In genomic region chr6:24528064-24528243, GRCm38 (mm10) we compare ENCODE assay signal across 8 mouse cellular contexts. TPM values are rescaled to one million over a fixed set of nuclear protein-coding genes. Genes with fewer than 3 reads are reported as not detected.
DNase-seq lines count a peak whose midpoint lies in the region; ATAC-seq and TF ChIP-seq lines count a peak whose summit lies in the region.

Asb15 (plus strand) TSS chr6:24528144.

- 0 out of 2 replicates have a peak, but pooled peaks cover 2% of the 10 kb centered on the region for H3K36me3 ChIP-seq in kidney, postnatal 0 days (ENCODE audit: insufficient read depth, low read length)
- H3K36me3 ChIP-seq in embryonic facial prominence, embryonic 14.5 days (ENCODE audit: control insufficient read depth, insufficient read depth, low read length), result peaks cover 4% of the 10 kb centered on the region; the same call in 1 of the 2 replicates
- H3K36me3 ChIP-seq in hindbrain, embryonic 14.5 days (replicated peaks; ENCODE audit: control insufficient read depth, insufficient read depth), result peaks cover 5% of the 10 kb centered on the region; the same call in 1 of the 2 replicates
- 0 out of 2 replicates have a peak, but pooled peaks cover 4% of the 10 kb centered on the region for H3K36me3 ChIP-seq in midbrain, embryonic 16.5 days (ENCODE audit: control insufficient read depth, insufficient read depth, low read length)

- 52% methylated on average over 2 of the region's 2 CpGs for WGBS in kidney, postnatal 0 days
- 47% methylated on average over 2 of the region's 2 CpGs for WGBS in embryonic facial prominence, embryonic 14.5 days
- WGBS in hindbrain, embryonic 14.5 days, result 59% methylated on average over 2 of the region's 2 CpGs
- 55% methylated on average over 2 of the region's 2 CpGs for WGBS in midbrain, embryonic 16.5 days

- no peaks in the 10 kb centered on the region for H3K27me3 ChIP-seq in kidney, postnatal 0 days (ENCODE audit: insufficient read depth, low read length)
- no peaks in the 10 kb centered on the region for H3K27me3 ChIP-seq in embryonic facial prominence, embryonic 14.5 days (replicated peaks; ENCODE audit: control insufficient read depth, insufficient read depth, low read length)
- no peaks in the 10 kb centered on the region for H3K27me3 ChIP-seq in hindbrain, embryonic 14.5 days (ENCODE audit: control insufficient read depth, insufficient read depth, low read length)
- no peaks in the 10 kb centered on the region for H3K27me3 ChIP-seq in midbrain, embryonic 16.5 days (ENCODE audit: control insufficient read depth, insufficient read depth, low read depth, low read length)

- peak within 1 kb of the TSS; percentile 67; the same call in 1 of the 2 replicates for H3K27ac ChIP-seq in kidney, postnatal 0 days
- H3K27ac ChIP-seq in embryonic facial prominence, embryonic 14.5 days (replicated peaks; ENCODE audit: low read depth, low read length), result 0 out of 2 replicates have a peak within 1 kb of the TSS, but pooled peaks have one; percentile 31
- peak within 1 kb of the TSS; percentile 57; the same call in 1 of the 2 replicates for H3K27ac ChIP-seq in hindbrain, embryonic 14.5 days
- H3K27ac ChIP-seq in midbrain, embryonic 16.5 days (ENCODE audit: low read length), result peak within 1 kb of the TSS; percentile 68

- TF ChIP-seq CTCF in kidney, postnatal 0 days (IDR thresholded peaks at IDR 0.05; ENCODE audit: low read depth), result no peak

- DNase-seq in kidney, postnatal 0 days (ENCODE audit: low spot score), result no peak
- DNase-seq in kidney, postnatal 36 days, result no peak
- no peak for DNase-seq in embryonic facial prominence, embryonic 14.5 days (ENCODE audit: low spot score)
- DNase-seq in hindbrain, embryonic 14.5 days (ENCODE audit: low spot score), result no peak
- no peak for DNase-seq in right cerebral cortex, postnatal 25 days
- DNase-seq in retina, postnatal 1 day, result no peak

- H3K9ac ChIP-seq in kidney, postnatal 0 days (ENCODE audit: low read depth, low read length), result peak within 1 kb of the TSS; percentile 75
- peak within 1 kb of the TSS; percentile 72 for H3K9ac ChIP-seq in embryonic facial prominence, embryonic 14.5 days (ENCODE audit: low read depth, low read length)
- H3K9ac ChIP-seq in hindbrain, embryonic 14.5 days, result peak within 1 kb of the TSS; percentile 80
- H3K9ac ChIP-seq in midbrain, embryonic 16.5 days (ENCODE audit: low read depth, low read length), result peak within 1 kb of the TSS; percentile 81

- no peak; the same call in 1 of the 2 replicates for ATAC-seq in kidney, postnatal 0 days (replicated peaks; ENCODE audit: low FRiP score, low read depth)
- no peak for ATAC-seq in embryonic facial prominence, embryonic 14.5 days (ENCODE audit: low read depth)
- ATAC-seq in hindbrain, embryonic 14.5 days (ENCODE audit: low FRiP score), result no peak
- ATAC-seq in midbrain, embryonic 16.5 days, result no peak
- no peak for ATAC-seq in activated CD4-positive, CD25-positive, alpha-beta regulatory T cell, adult 4 months

- H3K4me2 ChIP-seq in kidney, postnatal 0 days (ENCODE audit: low read length), result peak within 1 kb of the TSS; percentile 84
- peak within 1 kb of the TSS; percentile 71 for H3K4me2 ChIP-seq in embryonic facial prominence, embryonic 14.5 days (ENCODE audit: low read depth, low read length)
- peak within 1 kb of the TSS; percentile 63 for H3K4me2 ChIP-seq in hindbrain, embryonic 14.5 days (replicated peaks)
- peak within 1 kb of the TSS; percentile 90 for H3K4me2 ChIP-seq in midbrain, embryonic 16.5 days (ENCODE audit: low read length)

- H3K9me3 ChIP-seq in kidney, postnatal 0 days (replicated peaks; ENCODE audit: low read length), result no peaks in the 10 kb centered on the region
- H3K9me3 ChIP-seq in embryonic facial prominence, embryonic 14.5 days (ENCODE audit: control insufficient read depth, low read length), result no peaks in the 10 kb centered on the region
- no peaks in the 10 kb centered on the region for H3K9me3 ChIP-seq in hindbrain, embryonic 14.5 days (ENCODE audit: control insufficient read depth, low read length)
- H3K9me3 ChIP-seq in midbrain, embryonic 16.5 days (replicated peaks; ENCODE audit: control insufficient read depth, low read length, poor library complexity, severe bottlenecking), result no peaks in the 10 kb centered on the region

- peaks cover 14% of the 10 kb centered on the region; the same call in 1 of the 2 replicates for H3K4me1 ChIP-seq in kidney, postnatal 0 days (replicated peaks; ENCODE audit: insufficient read depth, low read length)
- peaks cover 11% of the 10 kb centered on the region for H3K4me1 ChIP-seq in embryonic facial prominence, embryonic 14.5 days (ENCODE audit: control insufficient read depth, insufficient read depth, low read length)
- peaks cover 16% of the 10 kb centered on the region for H3K4me1 ChIP-seq in hindbrain, embryonic 14.5 days (replicated peaks; ENCODE audit: control insufficient read depth, insufficient read depth, low read length)
- peaks cover 25% of the 10 kb centered on the region for H3K4me1 ChIP-seq in midbrain, embryonic 16.5 days (ENCODE audit: control insufficient read depth, insufficient read depth, low read length)

- peak within 1 kb of the TSS; percentile 70 for H3K4me3 ChIP-seq in kidney, postnatal 0 days (replicated peaks; ENCODE audit: low read depth, low read length)
- peak within 1 kb of the TSS; percentile 75 for H3K4me3 ChIP-seq in embryonic facial prominence, embryonic 14.5 days (ENCODE audit: low read depth, low read length)
- peak within 1 kb of the TSS; percentile 85 for H3K4me3 ChIP-seq in hindbrain, embryonic 14.5 days (replicated peaks; ENCODE audit: low read length)
- H3K4me3 ChIP-seq in midbrain, embryonic 16.5 days (ENCODE audit: low read depth, low read length), result peak within 1 kb of the TSS; percentile 82

RNA-seq across cellular contexts. Expression of gene Asb15, which starts in this region (rescaled TPM):
- 0.78 and 1.0 TPM in 2 replicates for polyA plus RNA-seq in kidney, postnatal 0 days (2015; fragmentation: Nextera tagmentation; extraction: Ambion mirVana)
- polyA plus RNA-seq in embryonic facial prominence, embryonic 14.5 days (2014; fragmentation: Nextera tagmentation; extraction: Ambion mirVana), result 0.08 and 0.14 TPM in 2 replicates
- polyA plus RNA-seq in hindbrain, embryonic 14.5 days (2014; fragmentation: Nextera tagmentation; extraction: Ambion mirVana), result 0.12 TPM in 1 of 2 replicates, not detected in the other
- polyA plus RNA-seq in midbrain, embryonic 16.5 days (2015; fragmentation: Nextera tagmentation; extraction: Ambion mirVana), result not detected in 2 replicates
- not detected for polyA plus RNA-seq in activated CD4-positive, CD25-positive, alpha-beta regulatory T cell, adult 4 months (2017; shearing (Covaris generic))
